15 mouse cellular contexts compared by ENCODE assay signal in the genomic region with DNA sequence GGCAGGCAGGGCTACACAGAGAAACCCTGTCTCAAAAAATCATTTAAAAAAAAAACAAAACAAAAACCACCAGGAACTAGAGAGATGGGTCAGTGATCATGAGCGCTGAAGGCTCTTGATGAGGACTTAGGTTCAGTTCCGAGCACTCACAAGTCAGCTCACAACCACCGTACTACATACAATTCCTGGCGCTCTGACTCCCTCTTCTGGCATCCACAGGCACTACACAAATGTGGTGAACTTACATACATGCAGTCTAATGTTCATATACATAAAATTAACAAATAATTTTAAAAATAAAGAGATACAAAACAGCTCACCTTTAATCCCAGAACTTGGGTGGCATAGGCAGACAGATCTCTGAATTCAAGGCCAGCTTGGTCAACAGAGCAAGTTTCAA. TPM values are rescaled to one million over a fixed set of nuclear protein-coding genes. Genes with fewer than 3 reads are reported as not detected.
A peak's percentile ranks its signal among the peaks of the same experiment; 100 is the strongest.
DNase-seq lines count a peak whose midpoint lies in the region; TF ChIP-seq lines count a peak whose summit lies in the region.
"Had no signal": no experiment of that assay in that cellular context is flagged by ENCODE, and none has a peak within 500 bp of the region (broad histone marks: within the 10 kb centered on the region; RNA-seq: fewer than 3 reads in every experiment).

No protein-coding gene starts in this region.

- peak; percentile 37; the same call in 1 of the 2 replicates for TF ChIP-seq CTCF in gastrocnemius, adult 2 months (IDR thresholded peaks at IDR 0.05)
- peak; percentile 27 for TF ChIP-seq CTCF in left cerebral cortex, adult 2 months (IDR thresholded peaks at IDR 0.05)

- no peak overlapping the region for H3K27ac ChIP-seq in gastrocnemius, adult 2 months
- no peak overlapping the region for H3K27ac ChIP-seq in left cerebral cortex, adult 2 months
- H3K27ac ChIP-seq: hindbrain, embryonic 12.5 days had no signal

- no peak for DNase-seq in gastrocnemius, adult 2 months
- no peak for DNase-seq in gastrocnemius, adult 18-20 months (ENCODE audit: low spot score)
- DNase-seq in left cerebral cortex, adult 2 months (ENCODE audit: extremely low spot score in 1 of 2, low spot score in 2 of 2), result no peak
- DNase-seq in left cerebral cortex, postnatal 10 days (ENCODE audit: extremely low spot score in 1 of 2, low spot score in 2 of 2), result no peak
- DNase-seq in 416B (ENCODE audit: low read depth) (peak; percentile 47), R1 (ENCODE audit: low read depth, low spot score) (peak; percentile 69)
- no peak for DNase-seq in adrenal gland, postnatal 14 days
- DNase-seq in spleen, postnatal 36 days (ENCODE audit: low spot score in 2 of 2), result no peak
- DNase-seq: adrenal gland, adult 8-10 months; cerebellum, adult 9-10 months; embryo, embryonic 11 days; gastrocnemius, postnatal 25 days; kidney, adult 9 months; lung, adult 18-20 months had no signal

- H3K4me3 ChIP-seq in gastrocnemius, adult 2 months, result no peak overlapping the region
- H3K4me3 ChIP-seq in left cerebral cortex, adult 2 months, result no peak overlapping the region
- H3K4me3 ChIP-seq: hindbrain, embryonic 12.5 days had no signal

- intact Hi-C loops in gastrocnemius, adult 2 months (cut with DNase I), result loop anchor here (10.0 kb wide), 1 partner anchor 84 kb away; no protein-coding TSS in a partner anchor
- intact Hi-C loops in left cerebral cortex, adult 2 months (cut with DNase I), result no loop called here
- intact Hi-C loops in left cerebral cortex, postnatal 10 days (cut with DNase I), result no loop called here

RNA-seq across cellular contexts. Expression of gene Srpk2, which starts 13.5 kb away (rescaled TPM):
- 10 to 100 TPM; 26.8 to 27.1 TPM for total RNA-seq in gastrocnemius, adult 2 months (2021)
- total RNA-seq in gastrocnemius, adult 18-20 months (2021), result 10 to 100 TPM; 23.8 to 27.4 TPM
- 100 to 1,000 TPM; 179 to 201 TPM for total RNA-seq in left cerebral cortex, adult 2 months (2021)
- total RNA-seq in left cerebral cortex, postnatal 10 days (2021), result 100 to 1,000 TPM; 175 to 176 TPM
- total RNA-seq in adrenal gland, postnatal 14 days (2021), result 43.1 and 46.4 TPM in 2 replicates

Comparison
In these comparisons a context has a peak if more than half of its experiments do, and no peak if none do; other contexts are left out.
1. DNase-seq: peak in 416B (single experiment) and R1 (single experiment); none in gastrocnemius, adult 2 months (single experiment), gastrocnemius, adult 18-20 months (single experiment), left cerebral cortex, adult 2 months (0 of 2), left cerebral cortex, postnatal 10 days (0 of 2), adrenal gland, postnatal 14 days (single experiment) and spleen, postnatal 36 days (0 of 2).